Mouse (Mus musculus): ENCODE measurements around the gene Zmym4. TPM values are rescaled to one million over a fixed set of nuclear protein-coding genes. Genes with fewer than 3 reads are reported as not detected.

Zmym4 gene
- total and polyA plus RNA-seq, 3 experiments = 14.9 to 71.1 (median 23.6) TPM

GRCm38 (mm10) chr4:127005113-127005936 lies 37.4 kb upstream of the Zmym4 start:
- no peak overlapping the region for H3K4me3 ChIP-seq (ENCODE audit: control insufficient read depth in 1 of 2, insufficient read depth in 1 of 2, low read depth in 2 of 2, low read length in 2 of 2)
- TF ChIP-seq POLR2AphosphoS5 (IDR thresholded peaks at IDR 0.05; ENCODE audit: borderline replicate concordance, low read depth, low read length) = no peak
- H3K27me3 ChIP-seq (ENCODE audit: control insufficient read depth in 1 of 2, insufficient read depth in 2 of 2, low read length in 2 of 2) = peaks cover 1 to 5% of the 10 kb centered on the region in 2 experiments
- H3K9ac ChIP-seq (ENCODE audit: control insufficient read depth, low read depth, low read length, poor library complexity, severe bottlenecking) = no peak overlapping the region
- no peak for DNase-seq (ENCODE audit: low read depth, low spot score)
- H3K36me3 ChIP-seq (ENCODE audit: control insufficient read depth in 1 of 2, insufficient read depth in 2 of 2, low read length in 2 of 2) = peaks cover 0 to 4% of the 10 kb centered on the region in 2 experiments; a peak in 2 of 4 replicates
- no peaks in the 10 kb centered on the region for H3K79me2 ChIP-seq (ENCODE audit: control insufficient read depth, insufficient read depth, low read length, poor library complexity)
- no peak overlapping the region for H3K27ac ChIP-seq (ENCODE audit: control insufficient read depth, low read depth, low read length)
- H3K9me3 ChIP-seq (replicated peaks; ENCODE audit: insufficient read depth, low read length) = no peaks in the 10 kb centered on the region
- H3K4me1 ChIP-seq (ENCODE audit: control insufficient read depth in 1 of 2, insufficient read depth in 2 of 2, low read length in 2 of 2) = peaks cover 0 to 2% of the 10 kb centered on the region in 2 experiments; a peak in 1 of 4 replicates

GRCm38 (mm10) chr4:127004384-127004783 lies 36.4 kb upstream of the Zmym4 start:
- no peak for DNase-seq (ENCODE audit: low read depth, low spot score)
- no peaks in the 10 kb centered on the region for H3K9me3 ChIP-seq (replicated peaks; ENCODE audit: insufficient read depth, low read length)
- H3K4me1 ChIP-seq (ENCODE audit: control insufficient read depth in 1 of 2, insufficient read depth in 2 of 2, low read length in 2 of 2) = peaks cover 0 to 2% of the 10 kb centered on the region in 2 experiments; a peak in 1 of 4 replicates
- TF ChIP-seq POLR2AphosphoS2 (IDR thresholded peaks at IDR 0.05; ENCODE audit: low read length) (no peak), MYC (IDR thresholded peaks at IDR 0.05; ENCODE audit: low read depth, low read length) (no peak), ELF1 (IDR thresholded peaks at IDR 0.05; ENCODE audit: low read depth, low read length) (no peak), CHD2 (IDR thresholded peaks at IDR 0.05; ENCODE audit: low read length) (no peak), EP300 (IDR thresholded peaks at IDR 0.05; ENCODE audit: low read depth in 1 of 2, low read length in 2 of 2) (no peak), UBTF (IDR thresholded peaks at IDR 0.05; ENCODE audit: borderline replicate concordance, insufficient read depth, low read depth, low read length) (no peak), ZKSCAN1 (IDR thresholded peaks at IDR 0.05; ENCODE audit: low read depth, low read length) (no peak), NRF1 (IDR thresholded peaks at IDR 0.05; ENCODE audit: insufficient read depth, low read depth, low read length, poor library complexity, severe bottlenecking) (no peak), RCOR1 (IDR thresholded peaks at IDR 0.05; ENCODE audit: low read depth, low read length) (no peak), TBP (IDR thresholded peaks at IDR 0.05; ENCODE audit: low read depth, low read length) (no peak), TCF12 (IDR thresholded peaks at IDR 0.05; ENCODE audit: low read depth, low read length) (no peak), NELFE (IDR thresholded peaks at IDR 0.05; ENCODE audit: low read depth, low read length) (no peak), POLR2A (IDR thresholded peaks at IDR 0.05; ENCODE audit: control insufficient read depth in 1 of 2, insufficient read depth in 1 of 2, low read depth in 1 of 2, low read length in 2 of 2, poor library complexity in 1 of 2) (no peak), GABPA (IDR thresholded peaks at IDR 0.05; ENCODE audit: low read depth, low read length) (no peak), ETS1 (IDR thresholded peaks at IDR 0.05; ENCODE audit: low read depth, low read length) (no peak), USF1 (IDR thresholded peaks at IDR 0.05; ENCODE audit: low read depth, low read length) (no peak), MYB (IDR thresholded peaks at IDR 0.05; ENCODE audit: low read depth, low read length) (no peak)
- no peak overlapping the region for H3K27ac ChIP-seq (ENCODE audit: control insufficient read depth, low read depth, low read length)
- H3K36me3 ChIP-seq (ENCODE audit: control insufficient read depth in 1 of 2, insufficient read depth in 2 of 2, low read length in 2 of 2) = peaks cover 0 to 4% of the 10 kb centered on the region in 2 experiments; a peak in 2 of 4 replicates
- H3K27me3 ChIP-seq (ENCODE audit: control insufficient read depth in 1 of 2, insufficient read depth in 2 of 2, low read length in 2 of 2) = peaks cover 1 to 5% of the 10 kb centered on the region in 2 experiments
- H3K4me3 ChIP-seq (ENCODE audit: control insufficient read depth in 1 of 2, insufficient read depth in 1 of 2, low read depth in 2 of 2, low read length in 2 of 2) = no peak overlapping the region
- no peaks in the 10 kb centered on the region for H3K79me2 ChIP-seq (ENCODE audit: control insufficient read depth, insufficient read depth, low read length, poor library complexity)
- H3K9ac ChIP-seq (ENCODE audit: control insufficient read depth, low read depth, low read length, poor library complexity, severe bottlenecking) = no peak overlapping the region
